Mouse (Mus musculus) ovary, postnatal 14 days (tissue): ENCODE measurements around the gene Ace.
"Not testable (repeated sequence)": the region's sequence is repeated elsewhere in the genome, so short reads cannot be mapped to it uniquely, and the experiment has no call there.

Experiments
- DNase-seq: peaks from one replicate; pipeline ENCODE4 v3.0.0; 2022; ENCODE audit warnings: low spot score

The Ace gene

GRCm38 (mm10) chr11:106000062-106000461 is 32.3 kb downstream of the Ace start:
- no peak for DNase-seq

- DNase-seq, result no peak
Observed at GRCm38 (mm10) chr11:106001718-106002117, 34.0 kb downstream of the Ace start.

GRCm38 (mm10) chr11:106004576-106004975 is 36.8 kb downstream of the Ace start:
- no peak for DNase-seq

DNA sequence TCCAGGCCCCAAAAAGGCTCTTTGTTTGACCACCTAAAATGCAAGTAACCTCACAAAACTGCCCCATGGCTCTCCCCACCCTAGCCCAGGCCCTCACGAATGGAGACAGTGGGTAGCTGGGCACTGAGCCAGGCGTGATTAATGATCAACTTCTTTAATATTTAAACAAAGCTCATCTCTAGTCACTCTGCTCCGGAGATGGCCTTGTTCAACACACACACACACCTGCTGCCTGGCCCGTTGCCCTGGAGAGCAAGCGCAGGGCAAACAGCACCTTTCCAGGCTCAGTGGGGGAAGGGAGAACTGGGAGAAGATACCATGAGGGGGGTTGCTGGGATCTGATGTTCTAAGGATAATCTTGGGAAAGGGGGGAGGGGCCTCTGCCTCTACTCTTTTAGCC is 38.2 kb downstream of the Ace start:
- DNase-seq, result no peak

- peak; percentile 81 for DNase-seq
Observed at GRCm38 (mm10) chr11:106007821-106008220, 40.1 kb downstream of the Ace start, which contains the start of gene Kcnh6. TSS of gene Kcnh6 (plus strand) at chr11:106008124.

DNA sequence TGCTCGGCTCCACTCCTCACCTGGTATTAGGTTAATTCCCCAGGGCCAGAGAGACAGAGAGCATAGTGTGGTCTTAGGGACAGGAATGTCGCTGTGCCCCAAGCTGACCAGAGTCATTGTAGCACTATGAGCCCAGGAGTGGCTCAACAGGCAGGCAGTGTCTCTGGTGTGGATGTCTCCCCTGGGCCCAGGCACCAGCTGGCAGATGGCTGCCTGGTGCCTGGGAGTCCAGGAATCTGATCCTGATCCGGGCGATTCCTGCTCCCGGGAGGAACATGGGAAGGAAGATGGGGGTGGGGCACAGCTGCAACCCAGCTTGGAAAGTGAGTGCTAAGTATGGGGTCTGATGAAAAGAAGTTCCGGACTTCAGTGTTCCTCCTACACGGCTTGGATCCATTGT is 45.0 kb downstream of the Ace start:
- no peak for DNase-seq

DNA sequence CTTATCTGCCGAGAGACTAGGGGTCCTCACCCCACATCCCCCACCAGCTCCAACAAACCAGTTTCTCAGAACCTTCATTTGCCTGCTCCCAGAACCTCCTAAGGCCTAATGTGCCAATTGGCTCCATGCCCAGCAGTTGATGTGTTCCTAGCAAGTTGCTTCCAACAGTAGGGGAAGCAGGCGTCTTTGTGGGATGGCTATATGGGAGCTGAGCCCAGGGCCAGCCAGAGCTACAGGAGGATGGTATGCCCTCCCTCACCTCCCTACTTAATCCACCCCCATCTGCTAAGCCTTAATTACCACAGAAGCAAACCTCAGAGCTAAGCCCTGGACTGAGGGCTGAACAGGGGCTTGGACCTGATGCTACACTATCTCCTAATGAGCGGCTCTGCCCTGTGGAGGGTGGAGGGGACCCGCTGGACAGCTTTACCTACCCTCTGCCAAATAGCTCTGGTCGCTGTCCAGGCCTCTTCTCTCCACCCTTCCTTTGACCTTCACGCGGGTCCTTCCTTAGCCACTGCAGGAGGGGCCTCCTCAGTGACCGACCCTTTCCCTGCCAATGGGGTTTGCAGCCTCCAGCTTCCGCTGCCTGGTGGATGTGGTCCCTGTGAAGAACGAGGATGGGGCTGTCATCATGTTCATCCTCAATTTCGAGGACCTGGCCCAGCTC is 45.9 kb downstream of the Ace start:
- no peak for DNase-seq

GRCm38 (mm10) chr11:106016440-106016839 is 48.7 kb downstream of the Ace start:
- DNase-seq, result no peak

DNA sequence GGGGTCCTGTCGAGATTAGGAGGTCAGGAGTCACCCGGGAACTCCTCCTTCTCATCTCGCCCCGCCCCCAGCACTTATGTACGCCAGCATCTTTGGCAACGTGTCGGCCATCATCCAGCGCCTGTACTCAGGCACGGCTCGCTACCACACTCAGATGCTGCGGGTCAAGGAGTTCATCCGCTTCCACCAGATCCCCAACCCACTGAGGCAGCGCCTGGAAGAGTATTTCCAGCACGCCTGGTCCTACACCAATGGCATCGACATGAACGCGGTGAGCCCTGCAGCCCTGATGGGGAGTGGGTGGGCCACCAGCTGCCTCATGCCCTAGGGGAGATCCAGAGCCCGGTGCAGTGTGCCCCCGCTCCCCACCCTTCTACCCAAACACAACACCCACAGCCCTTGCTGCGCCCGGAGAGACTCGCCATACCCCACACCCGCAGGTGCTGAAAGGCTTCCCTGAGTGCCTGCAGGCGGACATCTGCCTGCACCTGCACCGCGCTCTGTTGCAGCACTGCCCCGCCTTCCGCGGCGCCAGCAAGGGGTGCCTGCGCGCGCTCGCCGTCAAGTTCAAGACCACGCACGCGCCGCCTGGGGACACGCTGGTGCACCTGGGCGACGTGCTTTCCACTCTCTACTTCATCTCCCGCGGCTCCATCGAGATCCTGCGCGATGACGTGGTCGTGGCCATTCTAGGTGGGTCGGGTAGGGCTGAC is 52.5 kb downstream of the Ace start:
- no peak for DNase-seq

DNA sequence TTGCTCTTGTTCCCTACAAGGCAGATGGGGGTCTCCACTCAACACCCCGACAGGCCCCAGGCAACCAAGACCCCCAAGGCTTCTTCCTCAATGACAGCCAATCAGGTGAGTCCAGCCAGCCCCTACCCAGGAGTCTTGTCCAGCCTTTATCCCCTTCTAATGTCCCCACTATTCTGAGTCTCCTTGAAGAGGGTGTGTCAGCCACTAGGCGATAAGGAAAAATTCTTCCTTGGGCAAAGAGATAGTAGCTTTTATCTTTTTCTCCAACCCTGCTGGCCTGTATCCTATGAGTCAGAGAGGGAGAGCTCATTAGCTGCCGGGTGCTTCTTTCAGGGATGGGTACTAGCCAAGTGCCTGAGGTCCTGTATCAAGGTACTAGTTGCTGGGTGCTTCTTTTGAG is 58.0 kb downstream of the Ace start:
- no peak for DNase-seq

DNA sequence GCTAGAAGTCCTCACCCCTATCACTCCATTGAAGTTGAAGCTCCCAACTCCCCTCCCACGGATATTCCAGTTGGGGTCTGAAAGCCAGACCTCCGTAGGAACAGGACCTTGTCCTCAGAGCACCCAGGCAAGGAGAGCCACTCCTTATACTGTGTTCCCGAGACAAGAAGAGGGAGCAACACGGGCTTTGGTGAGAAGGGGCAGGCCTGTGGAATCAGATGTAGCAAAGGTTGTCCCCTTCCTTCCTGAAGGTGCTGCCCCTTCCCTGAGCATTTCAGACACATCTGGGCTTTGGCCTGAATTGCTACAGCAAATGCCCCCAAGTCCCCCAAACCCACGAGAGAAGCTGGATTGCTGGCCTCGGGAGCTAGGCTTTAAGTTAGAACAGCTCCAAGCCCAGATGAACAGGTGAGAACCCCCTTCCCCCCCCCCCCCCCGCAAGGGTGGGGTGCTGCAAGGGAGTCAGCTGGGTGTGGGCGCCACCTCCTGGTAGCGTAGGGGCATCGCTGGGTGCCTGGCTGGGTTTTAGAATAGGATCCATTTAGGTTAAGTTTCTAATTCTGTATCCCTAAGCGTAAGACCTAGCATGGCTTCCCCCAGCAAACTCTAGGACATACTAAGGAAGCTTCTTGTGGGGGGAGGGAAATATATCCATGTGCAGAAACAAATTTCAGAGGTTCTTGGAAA is 58.9 kb downstream of the Ace start:
- DNase-seq, result peak; percentile 33

- DNase-seq, result no peak
Observed at GRCm38 (mm10) chr11:106027607-106028006, 59.9 kb downstream of the Ace start.

- not testable (repeated sequence) for DNase-seq
Observed at GRCm38 (mm10) chr11:106032074-106032473, 64.3 kb downstream of the Ace start.

DNA sequence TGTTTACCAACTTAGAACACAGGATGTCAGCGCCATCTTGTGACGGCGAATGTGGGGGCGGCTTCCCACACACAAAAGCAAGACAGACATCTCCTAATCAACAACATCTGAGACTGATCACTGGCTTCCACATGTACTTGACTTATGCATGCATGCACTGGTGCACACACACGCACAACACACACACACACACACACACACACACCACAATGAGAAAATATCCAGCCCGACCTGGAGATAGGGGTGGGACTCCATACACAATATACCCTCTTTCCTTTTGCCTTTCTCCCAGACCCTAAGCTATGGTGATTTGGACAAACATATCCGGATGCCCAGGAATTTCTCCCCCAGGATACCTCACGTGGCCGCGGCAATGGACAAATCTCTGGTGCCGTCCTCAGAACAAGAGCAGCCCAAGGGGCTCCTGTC is 65.8 kb downstream of the Ace start:
- DNase-seq, result no peak

- DNase-seq, result no peak
Observed at GRCm38 (mm10) chr11:106034986-106035385, 67.2 kb downstream of the Ace start.

DNA sequence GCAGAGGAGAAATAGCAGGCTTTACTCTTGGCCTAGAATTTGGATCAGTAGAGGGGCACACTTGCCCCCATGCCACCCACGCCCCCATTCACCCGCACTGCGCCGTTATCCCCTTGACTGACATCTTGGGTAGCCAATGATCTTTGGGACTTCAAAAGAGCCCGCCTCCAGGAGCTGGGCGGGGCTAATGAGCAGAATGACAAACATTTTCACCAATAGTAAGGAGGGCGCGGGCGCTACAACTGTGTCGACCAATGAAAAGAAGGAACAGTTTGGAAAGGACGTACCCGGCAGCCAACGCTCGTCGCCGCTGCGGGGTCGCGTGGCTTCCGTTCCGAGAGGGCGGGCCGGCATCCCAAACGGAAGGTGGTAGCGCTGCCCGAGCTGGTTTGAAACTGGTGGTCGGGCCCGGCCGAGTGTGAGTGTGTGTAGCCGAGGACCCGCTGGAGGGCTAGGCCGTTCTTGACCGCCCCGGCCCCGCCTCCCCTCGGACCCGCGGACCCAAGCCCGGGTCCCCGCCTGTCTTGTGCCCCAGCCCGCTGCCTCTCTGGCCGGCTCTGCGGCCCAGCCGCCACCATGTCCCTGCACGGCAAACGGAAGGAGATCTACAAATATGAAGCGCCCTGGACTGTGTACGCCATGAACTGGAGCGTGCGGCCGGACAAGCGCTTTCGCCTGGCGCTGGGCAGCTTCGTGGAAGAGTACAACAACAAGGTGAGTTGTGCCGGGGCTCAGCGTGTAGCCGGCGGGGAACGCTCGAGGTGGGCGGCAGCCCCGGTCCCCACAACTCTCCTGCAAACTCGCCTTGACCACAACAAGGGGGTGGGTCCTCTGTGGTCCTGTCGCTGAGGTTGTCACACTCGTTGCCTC is 69.0 kb downstream of the Ace start, which contains the start of gene Dcaf7:
Gene Dcaf7, plus strand, starts transcription at position 325 of the 870 bp plus-strand sequence.
- peak; percentile 96 for DNase-seq

- peak; percentile 26 for DNase-seq
Observed at GRCm38 (mm10) chr11:106037418-106037751, 69.6 kb downstream of the Ace start.
